Comparison of ENCODE assay signal across 8 mouse cellular contexts in the genomic region with DNA sequence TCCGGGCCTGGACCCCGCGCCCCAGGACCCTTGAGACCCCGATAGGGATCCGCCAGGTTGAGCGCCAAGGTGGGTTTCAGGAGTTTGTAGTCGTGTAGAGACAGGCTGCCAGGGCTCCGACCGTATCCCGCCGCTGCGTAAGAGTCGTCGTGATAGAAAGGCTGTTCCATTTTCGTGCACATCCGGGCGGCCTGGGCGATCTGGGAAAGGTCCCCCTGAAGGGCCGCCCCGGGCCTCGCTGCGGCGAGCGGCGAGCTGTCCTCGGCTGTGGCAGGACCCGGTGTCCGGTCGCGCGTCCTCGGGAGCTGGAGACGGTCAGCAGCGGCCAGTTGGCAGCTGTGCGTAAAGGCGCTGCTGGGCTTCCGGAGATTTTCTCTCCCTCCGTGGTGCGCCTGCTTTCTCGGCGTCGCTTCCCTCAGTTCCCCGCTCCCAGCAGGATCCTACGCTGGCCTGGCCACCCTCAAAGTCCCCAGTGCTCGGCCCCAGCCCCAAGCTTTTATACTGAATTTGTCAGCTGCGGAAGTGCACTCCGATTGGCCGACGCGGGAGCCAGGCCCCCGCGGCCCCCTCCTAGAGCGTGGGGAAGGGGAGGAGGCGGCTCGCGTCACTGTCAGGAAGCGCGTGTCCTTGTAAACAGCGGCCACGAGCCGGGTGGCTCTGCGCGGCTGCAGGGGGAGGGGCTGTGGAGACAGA. TPM values are rescaled to one million over a fixed set of nuclear protein-coding genes. Genes with fewer than 3 reads are reported as not detected.
DNase-seq lines count a peak whose midpoint lies in the region; ATAC-seq lines count a peak whose summit lies in the region.

A gene (minus strand): TSS at position 471 of the 693 bp plus-strand sequence.

- ATAC-seq in megakaryocyte, adult 5-6 weeks (ENCODE audit: poor library complexity, severe bottlenecking), result peak; percentile 43

- DNase-seq in T-cell, adult 2 months (ENCODE audit: low spot score), result peak; percentile 99
- peak; percentile 51 to 71 for DNase-seq in cerebellum, postnatal 4 days (ENCODE audit: low spot score in 2 of 2)
- DNase-seq in gastrocnemius, postnatal 10 days, result peak; percentile 90
- DNase-seq in induced T-regulatory cell, adult 2 months (ENCODE audit: low read depth), result peak; percentile 98
- DNase-seq in left cerebral cortex, adult 8-10 months (ENCODE audit: low spot score in 2 of 2), result peak; percentile 97
- DNase-seq in right cerebral cortex, adult 18-20 months, result peak; percentile 97
- peak; percentile 100 for DNase-seq in urinary bladder, adult 2 months (ENCODE audit: low spot score)

RNA-seq across cellular contexts. Expression of the gene that starts here (rescaled TPM):
- 1 to 10 TPM; 5.8 to 8.9 TPM for total RNA-seq in gastrocnemius, postnatal 10 days (2021)
- 10 to 100 TPM; 39.3 to 88.9 (median 65.7) TPM for total RNA-seq in left cerebral cortex, adult 8-10 months (2022)
- 45.5 and 60.4 TPM in 2 replicates for total RNA-seq in megakaryocyte, adult 5-6 weeks (2015)
- total RNA-seq in megakaryocyte, adult 5-6 weeks (2017), result 110 and 125 TPM in 2 replicates
- polyA plus RNA-seq in urinary bladder, adult 2 months (2012; rRNA removed), result 97.4 and 121 TPM in 2 replicates

Comparison
In these comparisons a context has a peak if more than half of its experiments do, and no peak if none do; other contexts are left out.
1. Peak in every context shown above with its lines: DNase-seq and ATAC-seq.
2. RNA of the gene that starts here (total RNA-seq): 45.5 to 125 TPM in megakaryocyte, adult 5-6 weeks and 39.3 to 88.9 TPM in left cerebral cortex, adult 8-10 months; 5.8 to 8.9 TPM in gastrocnemius, postnatal 10 days; every median in the first group is over 4 times any median in the second.